Mouse (Mus musculus) E14TG2a.4 (cell line): ENCODE results near the gene Nkx6-2.

ENCODE experiments used
- H3K27me3 ChIP-seq: 2 replicates; pipeline ENCODE4 v1.6.1; 2014; ENCODE audit warnings: low read length, control low read depth; ENCODE audit not compliant: insufficient read depth
- H3K36me3 ChIP-seq: 2 replicates; pipeline ENCODE4 v1.6.1; 2014; ENCODE audit warnings: low read length, control low read depth; ENCODE audit not compliant: insufficient read depth
- H3K4me1 ChIP-seq: replicated peaks from 2 replicates; pipeline ENCODE4 v1.6.1; 2014; ENCODE audit warnings: low read depth, low read length, control low read depth
- H3K4me3 ChIP-seq: replicated peaks from 2 replicates; pipeline ENCODE4 v1.5.1; 2014; ENCODE audit warnings: mild to moderate bottlenecking, low read length
- H3K9me3 ChIP-seq: 2 replicates; pipeline ENCODE4 v1.6.1; 2014; ENCODE audit warnings: low read length, control low read depth
- CTCF ChIP-seq: conservative IDR thresholded peaks from 2 replicates; pipeline ENCODE4 v1.5.1; 2014; ENCODE audit warnings: low read length
- NANOG ChIP-seq: IDR thresholded peaks from 2 replicates; pipeline ENCODE4 v1.6.1; 2014; ENCODE audit warnings: borderline replicate concordance, low read length, mixed read lengths
- POU5F1 ChIP-seq: IDR thresholded peaks from 2 replicates; pipeline ENCODE4 v1.6.1; 2014; ENCODE audit warnings: low read length, borderline replicate concordance

Gene Nkx6-2

DNA sequence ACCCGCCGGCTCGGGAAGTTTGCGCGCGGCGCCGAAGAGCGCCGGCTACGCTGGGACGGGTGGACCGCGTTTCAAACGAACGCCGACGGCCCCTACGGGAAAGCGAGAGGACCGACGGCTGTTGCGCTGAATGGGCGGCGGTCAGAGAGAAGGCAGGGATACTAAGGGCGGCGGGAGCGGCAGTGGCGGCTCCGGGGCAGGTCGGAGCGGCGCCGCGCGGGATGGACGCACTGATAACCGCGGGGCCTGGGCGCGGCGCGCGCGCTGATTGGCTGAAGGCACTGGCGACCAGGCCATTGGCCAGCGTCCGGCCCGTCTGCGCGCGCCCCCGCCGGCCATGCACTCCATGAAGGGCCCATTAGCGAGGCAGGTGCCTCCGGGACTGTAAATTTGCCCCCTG lies at the start of gene Nkx6-2:
Gene Nkx6-2, minus strand, starts transcription at position 203 of the 400 bp plus-strand sequence.
- peaks cover 81% of the 10 kb centered on the region for H3K4me1 ChIP-seq
- peaks cover 97% of the 10 kb centered on the region for H3K27me3 ChIP-seq
- no peak for TF ChIP-seq CTCF

DNA sequence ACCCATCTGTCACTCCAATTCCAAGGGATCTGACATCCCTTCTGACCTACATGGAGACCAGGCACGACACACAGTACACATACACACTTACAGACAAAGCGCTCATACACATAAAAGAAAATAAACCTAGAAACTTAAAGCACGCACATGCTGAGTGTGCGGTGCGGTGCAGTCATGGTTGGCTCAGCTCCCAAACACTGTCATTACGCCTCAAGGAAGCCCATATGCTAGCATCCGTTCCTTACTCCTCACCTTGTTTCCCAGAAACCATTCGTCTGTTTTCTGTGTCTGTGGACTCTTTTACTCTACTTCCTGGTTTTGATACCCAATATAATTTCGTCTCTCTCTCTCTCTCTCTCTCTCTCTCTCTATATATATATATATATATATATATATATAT lies 42.6 kb upstream of the Nkx6-2 start:
- TF ChIP-seq NANOG (no peak), CTCF (no peak)
- no peaks in the 10 kb centered on the region for H3K9me3 ChIP-seq
- H3K36me3 ChIP-seq, result no peaks in the 10 kb centered on the region
- no peak overlapping the region for H3K4me3 ChIP-seq
- H3K27me3 ChIP-seq, result peaks cover 5% of the 10 kb centered on the region; the same call in 1 of the 2 replicates
- H3K4me1 ChIP-seq, result no peaks in the 10 kb centered on the region

More for the DNA sequence above, at the start of gene Nkx6-2:
- H3K9me3 ChIP-seq, result no peaks in the 10 kb centered on the region
- peak within 1 kb of the TSS; percentile 79 for H3K4me3 ChIP-seq
- H3K36me3 ChIP-seq, result no peaks in the 10 kb centered on the region

DNA sequence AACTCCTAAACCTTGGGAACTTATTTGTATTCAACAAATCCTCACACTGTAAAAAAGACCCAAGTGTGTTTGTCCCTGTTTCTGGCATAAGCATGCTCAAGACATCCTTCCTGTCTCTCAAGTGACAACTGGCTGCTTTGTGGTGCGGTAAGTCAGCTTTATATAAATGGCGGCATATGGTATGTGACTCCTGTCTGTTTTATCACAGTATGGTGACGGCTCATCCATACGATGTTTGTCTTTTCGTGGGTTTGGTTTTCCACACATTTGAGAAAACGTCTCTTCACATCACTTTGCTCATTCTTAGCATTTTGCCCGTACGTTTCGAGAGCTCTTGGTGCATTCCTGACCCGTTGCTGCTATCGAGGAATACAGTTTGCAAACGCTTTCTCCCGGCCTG lies 40.0 kb upstream of the Nkx6-2 start:
- no peaks in the 10 kb centered on the region for H3K36me3 ChIP-seq
- H3K9me3 ChIP-seq, result no peaks in the 10 kb centered on the region
- no peak overlapping the region for H3K4me3 ChIP-seq
- H3K4me1 ChIP-seq, result no peaks in the 10 kb centered on the region
- H3K27me3 ChIP-seq, result peaks cover 17% of the 10 kb centered on the region
- TF ChIP-seq POU5F1 (no peak), CTCF (no peak)

DNA sequence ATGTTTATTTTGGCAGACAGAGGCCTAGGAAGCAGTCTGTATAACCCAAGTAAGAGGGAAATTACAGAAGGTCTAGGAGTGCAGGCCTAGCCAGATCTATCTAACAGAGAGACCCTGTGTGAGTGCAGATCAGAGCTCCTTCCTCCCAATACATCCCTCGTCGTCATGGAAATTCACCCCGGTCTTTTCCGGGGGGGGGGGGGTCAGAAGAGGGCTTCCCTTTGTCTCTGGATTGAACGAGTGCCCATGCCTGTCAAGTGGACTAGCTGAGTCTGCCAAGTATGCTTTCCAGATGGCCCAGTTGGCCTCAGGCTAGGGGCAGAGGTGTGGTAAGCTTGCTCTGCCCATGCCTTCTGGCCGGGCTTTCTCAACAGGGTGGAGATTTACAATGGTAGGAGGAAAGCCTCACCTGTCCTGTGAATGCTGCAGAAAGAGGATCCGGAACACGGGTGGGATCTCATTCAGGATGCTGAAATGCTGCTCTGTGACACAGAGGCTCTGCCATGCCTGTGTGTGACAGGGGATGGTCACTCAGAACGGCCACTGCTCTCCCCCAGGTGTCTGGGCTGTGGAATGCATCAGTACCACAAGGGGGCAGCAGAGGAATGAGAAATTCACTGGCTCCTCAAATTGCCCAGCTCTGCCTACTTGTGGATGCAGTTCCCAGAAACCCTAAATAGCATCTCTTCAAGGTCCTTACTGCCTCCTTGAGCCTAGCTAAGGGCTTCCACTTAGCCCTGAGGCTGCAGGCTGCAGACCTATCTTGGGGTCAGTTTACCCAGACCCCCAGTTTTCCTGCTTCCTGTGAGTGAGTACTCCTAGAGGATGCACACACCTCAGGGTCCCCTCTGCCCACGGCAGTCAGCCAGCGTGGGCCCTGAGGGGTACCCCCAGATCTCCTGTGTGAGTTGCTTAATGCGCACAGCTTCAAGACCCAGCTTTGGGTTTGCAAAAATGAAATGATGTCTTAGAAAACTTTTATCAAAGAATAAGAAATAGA lies 33.5 kb upstream of the Nkx6-2 start:
- peaks cover 10% of the 10 kb centered on the region; the same call in 1 of the 2 replicates for H3K4me1 ChIP-seq
- no peaks in the 10 kb centered on the region for H3K9me3 ChIP-seq
- no peak overlapping the region for H3K4me3 ChIP-seq
- TF ChIP-seq POU5F1 (no peak), CTCF (peak; percentile 70)
- H3K27me3 ChIP-seq, result peaks cover 25% of the 10 kb centered on the region
- H3K36me3 ChIP-seq, result no peaks in the 10 kb centered on the region

DNA sequence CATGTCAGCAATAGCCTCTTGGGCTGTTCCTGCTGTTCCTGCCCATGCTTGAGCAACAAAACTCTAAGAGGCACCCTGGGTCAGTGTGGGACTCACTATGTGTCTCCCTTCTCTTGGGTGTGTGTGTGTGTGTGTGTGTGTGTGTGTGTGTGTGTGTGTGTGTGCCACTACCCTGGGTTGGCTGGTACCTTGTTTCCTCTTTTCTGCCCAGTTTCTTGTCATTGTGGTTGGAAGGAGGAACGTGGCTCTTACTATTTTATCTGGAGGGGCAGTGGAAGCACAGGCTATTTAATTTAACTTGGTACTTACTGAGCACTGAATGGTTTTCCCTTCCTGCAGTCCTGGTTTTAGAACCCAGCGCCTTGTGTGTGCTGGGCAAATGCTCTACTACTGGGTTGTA lies 27.7 kb upstream of the Nkx6-2 start:
- H3K9me3 ChIP-seq, result no peaks in the 10 kb centered on the region
- H3K4me1 ChIP-seq, result peaks cover 12% of the 10 kb centered on the region
- peaks cover 33% of the 10 kb centered on the region for H3K27me3 ChIP-seq
- H3K4me3 ChIP-seq, result no peak overlapping the region
- no peaks in the 10 kb centered on the region for H3K36me3 ChIP-seq
- TF ChIP-seq CTCF, result no peak
- no peak for TF ChIP-seq POU5F1
- no peak for TF ChIP-seq NANOG

DNA sequence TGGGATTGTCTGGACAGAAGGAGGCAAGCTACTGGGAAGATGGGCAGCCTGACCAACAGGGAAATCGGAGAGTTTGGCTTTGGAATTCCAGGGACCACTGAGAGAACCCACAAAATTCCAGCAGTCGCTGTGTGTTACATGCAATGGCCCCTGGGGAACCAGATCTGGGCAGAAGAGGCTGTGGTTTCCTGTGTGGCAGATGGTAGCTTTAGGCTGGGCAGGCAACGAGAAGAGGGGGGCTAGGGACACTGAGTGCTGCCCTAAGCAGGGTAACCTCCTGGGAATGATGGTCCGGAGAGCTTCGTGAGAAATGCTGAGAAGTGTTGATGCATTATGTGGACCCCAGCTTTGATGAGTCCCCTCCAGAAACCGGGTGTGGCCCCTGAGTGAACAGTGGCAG lies 13.3 kb upstream of the Nkx6-2 start:
- Histone ChIP-seq H3K9me3 (no peaks in the 10 kb centered on the region), H3K27me3 (peaks cover 12% of the 10 kb centered on the region; the same call in 1 of the 2 replicates), H3K4me1 (peaks cover 41% of the 10 kb centered on the region), H3K36me3 (no peaks in the 10 kb centered on the region), H3K4me3 (no peak overlapping the region)
- TF ChIP-seq POU5F1 (no peak), NANOG (no peak), CTCF (no peak)

DNA sequence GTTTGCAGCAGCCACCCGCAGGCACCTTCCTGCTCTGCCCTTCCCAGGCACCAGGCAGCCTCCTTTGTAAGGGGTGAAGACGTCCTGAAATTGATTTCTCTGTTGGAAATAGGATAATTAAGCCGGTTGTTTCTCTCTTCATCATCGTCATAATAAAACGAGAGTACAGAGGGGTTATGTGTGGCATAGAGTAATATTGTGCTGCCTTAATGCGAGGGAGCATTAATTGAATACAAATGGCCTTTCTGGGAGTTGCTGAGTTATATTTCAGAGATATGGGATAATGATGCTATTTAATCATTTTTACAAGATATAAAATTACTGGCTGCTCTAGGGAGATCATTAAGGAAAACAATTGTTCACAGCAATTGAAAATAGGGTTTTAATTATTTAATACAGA lies 12.7 kb upstream of the Nkx6-2 start:
- H3K27me3 ChIP-seq, result peaks cover 11% of the 10 kb centered on the region; the same call in 1 of the 2 replicates
- no peaks in the 10 kb centered on the region for H3K36me3 ChIP-seq
- H3K4me1 ChIP-seq, result peaks cover 47% of the 10 kb centered on the region
- no peak for TF ChIP-seq POU5F1
- TF ChIP-seq CTCF, result no peak
- TF ChIP-seq NANOG, result no peak
- no peak overlapping the region for H3K4me3 ChIP-seq
- H3K9me3 ChIP-seq, result no peaks in the 10 kb centered on the region

DNA sequence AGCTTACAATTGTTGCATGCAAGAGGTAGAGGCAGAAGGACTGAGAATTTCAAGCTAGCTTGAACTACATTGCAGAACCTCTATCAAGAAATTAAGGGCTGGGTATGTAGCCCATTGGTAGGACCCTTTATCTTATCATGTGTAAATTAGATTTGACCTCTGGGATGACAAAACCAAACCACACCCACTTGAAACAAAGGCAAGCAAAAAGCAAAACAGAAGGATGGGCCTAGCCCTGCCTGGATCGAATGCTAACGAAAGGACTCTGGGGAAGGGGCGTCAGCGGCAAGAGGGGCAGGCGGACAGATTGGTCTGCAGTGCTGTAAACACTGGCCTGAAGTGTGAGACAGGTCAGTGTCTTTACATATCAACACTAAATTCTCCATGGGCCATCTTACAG lies 8.7 kb upstream of the Nkx6-2 start:
- H3K4me3 ChIP-seq, result no peak overlapping the region
- H3K27me3 ChIP-seq, result peaks cover 35% of the 10 kb centered on the region
- no peaks in the 10 kb centered on the region for H3K9me3 ChIP-seq
- H3K36me3 ChIP-seq, result no peaks in the 10 kb centered on the region
- peaks cover 52% of the 10 kb centered on the region for H3K4me1 ChIP-seq
- no peak for TF ChIP-seq POU5F1
- TF ChIP-seq NANOG, result no peak
- no peak for TF ChIP-seq CTCF

DNA sequence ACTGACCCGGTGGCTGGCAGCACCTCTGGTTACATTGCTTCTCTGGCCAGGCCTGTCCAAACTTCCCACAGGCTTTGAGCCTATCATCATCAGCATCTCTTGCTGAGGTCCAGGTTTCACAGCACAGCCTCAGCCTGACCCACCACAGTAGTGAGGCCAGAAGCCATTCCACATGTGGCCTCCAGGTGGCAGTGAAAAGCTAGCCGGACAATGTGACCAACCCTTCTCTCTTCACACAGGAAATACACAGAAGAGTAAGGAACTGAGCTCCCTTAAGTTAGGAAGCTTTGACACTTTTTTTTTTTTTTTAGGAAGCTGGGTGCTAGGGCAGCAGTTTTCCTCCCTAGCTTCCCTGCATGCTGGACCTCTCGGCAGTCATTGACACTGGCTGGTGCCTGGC lies 7.7 kb upstream of the Nkx6-2 start:
- 0 out of 2 replicates have a peak overlapping the region, but pooled peaks have one; percentile 10 for H3K4me3 ChIP-seq
- peaks cover 52% of the 10 kb centered on the region for H3K4me1 ChIP-seq
- no peaks in the 10 kb centered on the region for H3K9me3 ChIP-seq
- no peak for TF ChIP-seq NANOG
- peak; percentile 93 for TF ChIP-seq CTCF
- H3K27me3 ChIP-seq, result peaks cover 45% of the 10 kb centered on the region
- no peaks in the 10 kb centered on the region for H3K36me3 ChIP-seq
